Mouse (Mus musculus) cerebellum, adult 2 months (tissue): ENCODE data around the gene Armcx2. TPM values are rescaled to one million over a fixed set of nuclear protein-coding genes. Genes with fewer than 3 reads are reported as not detected.
"Not testable (repeated sequence)": the region's sequence is repeated elsewhere in the genome, so short reads cannot be mapped to it uniquely, and the experiment has no call there.

ENCODE experiments used
- DNase-seq, 2 experiments: peaks; one replicate each; pipeline ENCODE4 v3.0.0; 2021
- H3K27ac ChIP-seq: fragments of 200-500 bp; 2 replicates; pipeline ENCODE4 v1.5.1; 2012; ENCODE audit warnings: low read length, control low read depth, inconsistent platforms; ENCODE audit not compliant: insufficient read depth
- H3K27me3 ChIP-seq: fragments of 200-500 bp; 2 replicates; pipeline ENCODE4 v1.6.1; 2012; ENCODE audit warnings: inconsistent platforms, mild to moderate bottlenecking, low read length, moderate library complexity; ENCODE audit not compliant: control insufficient read depth, insufficient read depth
- H3K4me1 ChIP-seq: fragments of 200-500 bp; 2 replicates; pipeline ENCODE4 v1.6.1; 2011; ENCODE audit warnings: low read length; ENCODE audit not compliant: control insufficient read depth, insufficient read depth
- H3K4me3 ChIP-seq: fragments of 200-500 bp; replicated peaks from 2 replicates; pipeline ENCODE3; 2011; ENCODE audit warnings: mild to moderate bottlenecking, low read depth, low read length, control low read depth; ENCODE audit not compliant: insufficient read depth
- CTCF ChIP-seq: fragments of 200-500 bp; IDR thresholded peaks from 2 replicates; pipeline ENCODE4 v1.5.1; 2011; ENCODE audit warnings: low read depth, mild to moderate bottlenecking, control low read depth, low read length, moderate library complexity, borderline replicate concordance; ENCODE audit not compliant: insufficient read depth
- POLR2A ChIP-seq: fragments of 200-500 bp; IDR thresholded peaks from 2 replicates; pipeline ENCODE4 v1.6.1; 2011; ENCODE audit warnings: low read length, control low read depth, borderline replicate concordance; ENCODE audit not compliant: insufficient read depth
- WGBS: fragments of 180-500 bp; shearing (Covaris S2); methylation state at CpG from one replicate; pipeline ENCODE4 v1.1.7; 2018; 5-methylcytosine and 5-hydroxymethylcytosine counted together
- polyA plus RNA-seq: library from polyadenylated mRNA; depleted of rRNA; stranded (reverse); fragments of >200 nt; gene quantifications from 2 replicates; pipeline ENCODE4 v1.2.3, GENCODE M21; 2012; rRNA removed

Gene Armcx2
- polyA plus RNA-seq: 40.9 and 41.4 TPM in 2 replicates

DNA sequence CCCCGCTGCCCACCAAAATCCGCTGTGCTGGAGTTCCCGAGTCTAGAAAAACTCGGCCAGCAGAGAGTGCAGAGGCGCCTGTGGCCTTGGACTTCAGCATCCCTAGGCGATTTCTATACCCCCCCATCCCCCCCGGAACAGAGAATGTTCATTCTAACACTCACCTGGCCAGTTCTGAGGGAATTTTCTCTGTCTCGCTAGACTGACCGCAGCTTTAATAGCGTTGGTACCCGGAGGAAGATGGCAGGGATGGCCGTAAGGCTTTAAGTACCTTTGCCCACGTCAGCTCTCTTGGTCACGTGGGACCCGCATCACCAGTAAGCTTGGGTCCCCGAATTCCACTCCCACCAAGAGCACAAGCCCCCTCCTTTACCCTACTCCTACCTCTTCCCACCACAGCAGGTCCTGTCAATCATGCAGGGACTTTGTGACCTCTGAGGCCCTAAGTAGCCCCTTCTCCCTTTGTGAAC, at the start of gene Armcx2:
Armcx2 (minus strand) TSS at position 467 of the 470 bp plus-strand sequence.
- Histone ChIP-seq H3K4me1 (no peaks in the 10 kb centered on the region), H3K27ac (peak within 1 kb of the TSS; percentile 75), H3K4me3 (peak within 1 kb of the TSS; percentile 87), H3K27me3 (no peaks in the 10 kb centered on the region)
- WGBS: 10% methylated on average over 16 of the region's 16 CpGs
- TF ChIP-seq POLR2A (peak; percentile 60; the same call in 1 of the 2 replicates), CTCF (no peak)
- peak; percentile 67 to 75 for DNase-seq

DNA sequence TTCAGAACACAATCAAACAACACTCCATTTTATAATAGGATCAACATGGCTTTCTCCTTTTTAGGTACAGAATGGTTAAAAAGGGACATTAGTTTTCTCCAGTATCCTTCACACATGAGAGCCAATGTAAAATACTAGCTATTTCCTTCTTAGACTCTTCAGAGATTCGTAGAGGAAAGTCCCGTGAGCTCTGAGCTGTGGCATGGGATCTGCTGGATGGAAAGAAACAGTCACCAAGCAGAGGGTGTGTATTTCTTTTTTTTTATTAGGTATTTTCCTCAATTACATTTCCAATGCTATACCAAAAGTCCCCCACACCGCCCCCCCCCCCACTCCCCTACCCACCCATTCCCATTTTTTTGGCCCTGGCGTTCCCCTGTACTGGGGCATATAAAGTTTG, 40.6 kb upstream of the Armcx2 start:
- no peaks in the 10 kb centered on the region for H3K4me1 ChIP-seq
- no peaks in the 10 kb centered on the region for H3K27me3 ChIP-seq
- 83% methylated on average over 4 of the region's 4 CpGs for WGBS
- TF ChIP-seq POLR2A (no peak), CTCF (no peak)
- no peak for DNase-seq
- H3K4me3 ChIP-seq: no peak overlapping the region
- H3K27ac ChIP-seq: no peak overlapping the region

DNA sequence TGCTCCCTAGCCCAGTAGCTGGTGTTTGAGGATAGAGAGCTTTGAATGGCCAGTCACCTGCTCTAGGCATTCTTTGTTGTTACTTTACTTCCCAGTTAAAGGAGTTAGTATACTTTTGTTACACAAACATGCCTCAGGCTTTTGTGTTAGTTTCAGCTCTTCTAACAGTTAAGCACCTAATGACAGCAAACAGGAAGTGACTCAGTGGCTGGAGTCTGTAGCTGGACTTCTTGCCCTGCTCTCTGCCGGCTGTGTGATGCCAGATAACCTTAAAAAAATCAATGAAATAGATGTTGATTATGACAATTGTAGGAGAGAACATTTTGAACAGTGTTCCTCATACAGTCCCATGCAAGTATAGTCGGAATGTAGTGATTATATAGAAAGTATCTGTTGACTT, 35.4 kb upstream of the Armcx2 start:
- no peak for DNase-seq
- Histone ChIP-seq H3K27me3 (no peaks in the 10 kb centered on the region), H3K4me1 (no peaks in the 10 kb centered on the region), H3K4me3 (no peak overlapping the region), H3K27ac (no peak overlapping the region)
- TF ChIP-seq CTCF: no peak
- TF ChIP-seq POLR2A: no peak
- 71% methylated on average over 2 of the region's 2 CpGs for WGBS

DNA sequence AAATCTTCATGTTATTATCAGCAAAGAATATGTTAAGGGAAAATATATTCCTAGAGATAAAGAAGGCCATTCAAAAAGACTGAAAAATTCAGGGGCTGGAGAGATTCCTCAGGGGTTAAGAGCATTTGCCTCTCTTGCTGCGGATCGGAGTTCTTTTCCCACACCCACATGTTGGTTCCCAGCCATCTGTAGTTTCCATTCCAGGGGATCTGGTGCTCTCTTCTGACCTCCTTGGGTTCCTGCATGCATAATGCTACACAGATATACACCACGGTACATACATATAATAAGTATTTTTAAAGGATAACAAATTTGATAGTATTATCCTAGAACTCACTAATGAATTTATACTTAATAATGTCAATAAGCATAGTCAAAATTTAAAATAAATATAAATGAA, 21.5 kb upstream of the Armcx2 start:
- WGBS: 23% methylated on average over 3 of the region's 3 CpGs
- no peaks in the 10 kb centered on the region for H3K27me3 ChIP-seq

DNA sequence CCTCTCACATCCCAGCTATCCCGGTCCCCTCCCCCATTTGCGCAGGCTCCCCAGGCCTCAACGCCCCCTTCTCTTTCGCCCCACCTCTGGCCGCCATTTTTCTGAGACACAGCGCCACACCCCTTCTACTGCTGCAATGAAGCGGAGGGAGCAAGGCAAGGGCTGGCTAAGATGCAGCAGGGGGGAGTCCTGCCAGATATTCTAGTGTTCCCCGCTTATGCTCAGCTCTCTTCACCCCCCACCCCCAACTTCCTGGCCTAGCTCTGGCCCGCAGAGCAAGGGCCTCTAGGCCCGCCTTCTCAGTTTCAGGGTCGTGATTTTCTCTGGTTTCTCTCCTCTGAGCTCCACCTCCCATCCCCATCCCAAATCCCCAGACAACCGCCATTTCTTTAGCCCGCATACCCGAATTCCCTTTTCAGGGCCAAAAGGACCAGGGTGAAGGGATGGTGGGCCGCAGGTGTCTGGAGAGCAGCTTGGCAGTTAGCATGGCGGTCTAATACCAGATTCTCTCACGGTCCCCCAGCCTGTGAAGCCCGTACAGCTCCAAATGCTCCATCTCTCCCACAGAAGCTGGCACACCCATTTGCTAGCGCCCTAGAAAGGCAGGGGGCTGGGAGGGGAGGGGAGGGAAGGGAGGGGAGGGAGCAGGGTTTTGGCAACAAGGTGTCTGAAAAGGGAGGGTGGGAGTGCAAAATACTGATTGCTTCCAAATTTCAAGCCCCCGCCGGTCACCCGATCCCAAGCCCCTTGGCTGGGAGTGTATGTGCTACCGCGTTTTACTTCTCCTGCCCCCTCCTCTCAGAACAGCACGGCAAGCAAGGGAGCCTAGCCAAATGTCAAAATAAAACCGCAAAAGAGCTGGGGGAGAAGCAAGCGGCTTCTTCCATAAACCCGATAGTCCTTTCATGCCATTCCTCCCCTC, 927 bp downstream of the Armcx2 start:
- no peak for TF ChIP-seq CTCF
- TF ChIP-seq POLR2A: no peak
- Histone ChIP-seq H3K27me3 (no peaks in the 10 kb centered on the region), H3K27ac (peak overlapping the region; percentile 75), H3K4me1 (no peaks in the 10 kb centered on the region), H3K4me3 (peak overlapping the region; percentile 87)
- peak; percentile 29 to 31 for DNase-seq
- 11% methylated on average over 28 of the region's 28 CpGs for WGBS

More for the DNA sequence above, 21.5 kb upstream of the Armcx2 start:
- DNase-seq: no peak
- no peaks in the 10 kb centered on the region for H3K4me1 ChIP-seq
- no peak overlapping the region for H3K4me3 ChIP-seq
- TF ChIP-seq POLR2A (no peak), CTCF (peak; percentile 21; the same call in 1 of the 2 replicates)
- H3K27ac ChIP-seq: no peak overlapping the region

DNA sequence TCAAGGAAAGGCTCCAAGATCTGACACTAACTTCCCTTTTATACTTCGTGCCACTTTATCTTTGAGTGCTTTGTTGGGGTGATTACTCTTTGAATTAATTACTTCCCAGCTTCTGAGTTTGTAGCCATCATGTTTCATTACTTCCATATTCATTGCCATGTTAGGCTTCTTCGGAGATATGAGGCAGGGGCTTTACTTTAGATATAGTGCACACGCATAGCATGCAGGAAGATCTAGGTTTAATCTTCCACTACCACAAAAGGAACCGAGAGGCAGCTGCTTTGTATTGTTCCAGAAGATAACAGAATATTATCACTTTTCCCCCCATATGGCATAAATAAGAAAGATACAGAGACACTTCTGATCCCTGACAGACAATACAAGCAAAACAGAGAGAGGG, 21.3 kb downstream of the Armcx2 start:
- Histone ChIP-seq H3K27me3 (no peaks in the 10 kb centered on the region), H3K4me3 (no peak overlapping the region), H3K4me1 (no peaks in the 10 kb centered on the region), H3K27ac (no peak overlapping the region)
- no peak for DNase-seq
- WGBS: 80% methylated on average over 4 of the region's 4 CpGs
- TF ChIP-seq POLR2A: no peak
- no peak for TF ChIP-seq CTCF

DNA sequence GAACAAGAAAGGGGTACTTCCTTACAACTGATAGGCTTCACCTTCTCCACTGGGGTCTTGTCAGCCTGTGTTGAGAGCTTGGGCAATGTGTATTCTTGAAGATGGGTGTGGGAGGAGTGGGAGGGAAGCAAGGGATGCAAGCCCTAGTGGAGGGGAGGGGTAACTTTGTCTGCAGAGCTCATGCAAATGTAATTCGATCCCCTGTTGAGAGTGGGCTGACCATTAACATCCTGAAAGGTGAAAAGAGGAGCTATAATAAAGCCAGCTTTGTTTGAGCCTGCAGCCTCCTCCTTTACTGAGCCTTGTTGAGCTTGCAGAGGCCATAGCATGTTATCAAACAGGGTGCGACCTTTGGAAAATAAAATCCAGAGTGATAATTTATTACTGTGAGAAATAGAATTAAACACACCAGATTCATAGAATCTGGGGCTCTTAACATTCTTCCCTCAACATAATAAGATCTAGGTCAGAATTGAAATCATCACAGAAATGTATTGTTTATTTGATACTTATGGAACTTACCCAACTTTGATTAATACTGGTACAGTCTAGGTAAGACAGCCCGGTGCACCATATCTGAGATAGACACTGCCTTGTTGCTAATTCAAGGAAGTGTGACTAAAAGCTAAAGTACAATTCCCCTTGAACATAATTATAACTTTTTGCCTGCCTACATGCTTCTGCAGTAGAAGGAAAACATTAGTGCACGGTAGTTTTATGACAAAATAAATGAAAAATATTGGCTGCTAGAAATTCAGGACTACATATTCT, 45.4 kb downstream of the Armcx2 start:
- 48% methylated on average over 4 of the region's 4 CpGs for WGBS
- not testable (repeated sequence) for DNase-seq, H3K27ac ChIP-seq, H3K4me3 ChIP-seq, H3K4me1 ChIP-seq, H3K27me3 ChIP-seq
